Mouse (Mus musculus): ENCODE data around the gene Hoxd4.

The Hoxd4 gene

GRCm38 (mm10) chr2:74679596-74679971 lies 32.1 kb upstream of the Hoxd4 start:
- DNase-seq (ENCODE audit: low spot score in 2 of 2): no peak

DNA sequence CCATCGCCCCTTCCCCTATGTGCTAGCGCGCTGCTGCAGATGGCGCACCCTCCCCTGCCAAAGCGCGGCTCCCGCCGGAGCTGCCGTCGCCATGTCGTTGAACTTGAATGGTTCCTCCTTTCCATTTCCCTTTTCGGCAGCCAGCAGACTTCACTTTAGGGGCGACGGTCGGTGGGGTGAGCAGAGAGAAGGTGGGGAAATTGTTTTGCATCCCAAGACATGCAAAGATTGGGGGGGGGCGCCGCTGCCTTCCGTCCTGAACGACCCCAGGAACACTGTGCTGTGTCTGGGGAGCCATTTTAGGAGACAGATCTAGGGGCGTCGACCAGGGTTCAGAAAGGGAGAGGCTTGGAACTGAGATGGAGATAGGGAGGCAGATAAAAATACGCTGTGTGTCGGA lies 31.7 kb upstream of the Hoxd4 start:
- DNase-seq (ENCODE audit: low spot score in 2 of 2): no peak

- no peak for DNase-seq (ENCODE audit: low spot score in 2 of 2)
Observed at GRCm38 (mm10) chr2:74680561-74681398, 30.9 kb upstream of the Hoxd4 start.

DNA sequence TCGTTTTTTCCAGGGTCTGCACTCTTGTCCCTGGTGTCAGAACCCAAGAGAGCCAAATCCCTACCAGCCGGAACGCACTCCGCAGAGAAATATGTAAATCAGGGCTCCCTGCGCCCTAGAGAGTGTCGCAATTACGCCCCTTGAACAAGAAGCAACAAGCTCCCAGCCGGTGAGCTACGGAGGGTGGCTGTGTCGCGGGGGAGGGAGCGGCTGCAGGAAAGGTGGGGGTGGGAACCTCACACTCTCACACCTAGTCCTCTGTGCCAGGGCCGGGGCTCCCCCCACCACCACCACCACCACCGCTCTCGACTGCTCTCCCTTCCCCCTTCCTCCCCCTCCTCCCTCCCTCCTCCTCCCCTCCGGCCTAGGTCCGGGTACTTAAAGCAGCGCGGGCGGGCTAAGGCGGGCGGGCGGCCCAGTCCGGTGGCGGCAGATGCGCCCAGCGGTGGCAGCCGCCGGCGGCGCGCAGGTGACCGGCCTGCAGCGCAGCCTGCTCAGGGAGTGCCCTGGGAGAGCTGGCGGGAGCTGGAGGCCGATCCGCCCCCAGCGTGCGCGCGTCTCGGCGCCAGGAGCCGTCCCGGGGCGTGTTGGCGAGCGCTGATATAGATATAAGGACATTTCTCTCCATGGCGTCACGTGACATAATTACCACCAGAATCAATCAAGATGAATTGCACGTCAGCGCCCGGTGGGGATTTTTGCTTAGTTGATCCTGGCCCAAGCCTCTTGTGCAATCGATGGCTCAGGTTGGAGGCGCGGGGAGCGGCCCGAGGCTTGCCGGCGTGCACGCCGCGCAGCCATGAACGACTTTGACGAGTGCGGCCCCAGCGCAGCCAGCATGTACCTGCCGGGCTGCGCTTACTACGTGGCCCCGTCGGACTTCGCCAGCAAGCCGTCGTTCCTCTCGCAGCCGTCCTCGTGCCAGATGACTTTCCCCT lies 29.9 kb upstream of the Hoxd4 start:
- no peak for DNase-seq (ENCODE audit: low spot score in 2 of 2)

DNA sequence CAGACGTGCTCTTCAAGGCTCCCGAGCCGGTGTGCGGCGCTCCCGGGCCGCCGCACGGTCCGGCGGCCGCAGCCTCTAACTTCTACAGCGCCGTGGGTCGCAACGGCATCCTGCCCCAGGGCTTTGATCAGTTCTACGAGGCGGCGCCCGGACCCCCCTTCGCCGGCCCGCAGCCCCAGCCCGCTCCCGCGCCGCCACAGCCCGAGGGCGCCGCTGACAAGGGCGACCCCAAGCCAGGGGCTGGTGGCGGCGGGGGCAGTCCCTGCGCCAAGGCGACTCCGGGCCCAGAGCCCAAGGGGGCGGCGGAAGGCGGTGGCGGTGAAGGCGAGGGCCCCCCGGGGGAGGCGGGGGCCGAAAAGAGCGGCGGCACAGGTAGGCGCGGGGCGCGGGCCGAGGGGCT lies 28.9 kb upstream of the Hoxd4 start:
- DNase-seq (ENCODE audit: low spot score in 2 of 2): no peak

DNA sequence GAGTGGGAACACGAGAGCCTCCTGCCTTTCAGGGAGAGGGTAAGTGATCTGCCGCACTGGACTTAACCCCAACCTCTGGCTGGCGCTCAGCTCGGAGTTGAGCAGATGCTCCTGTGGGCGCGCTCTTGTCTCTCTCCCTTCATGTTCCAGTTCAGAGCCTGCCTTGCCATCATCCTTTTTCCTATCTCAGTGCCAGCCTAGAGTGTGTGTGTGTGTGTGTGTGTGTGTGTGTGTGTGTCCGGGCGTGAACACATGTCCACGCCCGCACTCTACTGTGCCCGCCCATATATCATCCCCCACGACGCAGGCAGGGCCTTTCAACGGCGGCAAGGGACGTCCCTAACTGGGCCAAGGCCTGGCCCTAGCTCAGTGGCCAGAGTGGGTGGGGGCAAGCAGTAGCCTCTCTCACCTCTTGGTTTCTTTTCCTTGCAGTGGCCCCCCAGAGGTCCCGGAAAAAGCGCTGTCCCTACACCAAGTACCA lies 28.2 kb upstream of the Hoxd4 start:
- DNase-seq (ENCODE audit: low spot score in 2 of 2): no peak

DNA sequence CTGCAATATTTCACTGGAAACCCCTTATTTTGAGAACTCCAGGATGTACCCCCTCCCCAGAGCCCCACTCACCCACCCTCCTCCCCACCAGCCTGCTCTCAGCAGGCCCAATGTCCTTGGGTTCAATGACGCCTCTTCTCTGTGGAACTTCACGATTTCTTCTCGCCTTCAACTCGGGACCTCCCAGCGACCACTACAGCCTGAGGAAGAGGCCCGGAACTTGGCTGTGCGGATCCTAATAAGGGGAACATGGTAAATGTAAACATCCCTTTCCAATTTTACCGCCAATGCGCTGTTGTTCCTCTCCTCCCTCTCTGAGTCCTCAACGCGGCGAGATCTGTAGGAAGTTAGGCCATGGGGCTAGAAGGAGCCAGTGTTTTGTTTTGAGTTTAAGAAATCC lies 27.6 kb upstream of the Hoxd4 start:
- no peak for DNase-seq (ENCODE audit: low spot score in 2 of 2)

GRCm38 (mm10) chr2:74685059-74685603 lies 26.6 kb upstream of the Hoxd4 start:
- DNase-seq (ENCODE audit: low spot score in 2 of 2): no peak

- peak in 1 of 2 experiments; percentile 47 for DNase-seq (ENCODE audit: low spot score in 2 of 2)
Observed at GRCm38 (mm10) chr2:74686301-74686987, 25.3 kb upstream of the Hoxd4 start.

DNA sequence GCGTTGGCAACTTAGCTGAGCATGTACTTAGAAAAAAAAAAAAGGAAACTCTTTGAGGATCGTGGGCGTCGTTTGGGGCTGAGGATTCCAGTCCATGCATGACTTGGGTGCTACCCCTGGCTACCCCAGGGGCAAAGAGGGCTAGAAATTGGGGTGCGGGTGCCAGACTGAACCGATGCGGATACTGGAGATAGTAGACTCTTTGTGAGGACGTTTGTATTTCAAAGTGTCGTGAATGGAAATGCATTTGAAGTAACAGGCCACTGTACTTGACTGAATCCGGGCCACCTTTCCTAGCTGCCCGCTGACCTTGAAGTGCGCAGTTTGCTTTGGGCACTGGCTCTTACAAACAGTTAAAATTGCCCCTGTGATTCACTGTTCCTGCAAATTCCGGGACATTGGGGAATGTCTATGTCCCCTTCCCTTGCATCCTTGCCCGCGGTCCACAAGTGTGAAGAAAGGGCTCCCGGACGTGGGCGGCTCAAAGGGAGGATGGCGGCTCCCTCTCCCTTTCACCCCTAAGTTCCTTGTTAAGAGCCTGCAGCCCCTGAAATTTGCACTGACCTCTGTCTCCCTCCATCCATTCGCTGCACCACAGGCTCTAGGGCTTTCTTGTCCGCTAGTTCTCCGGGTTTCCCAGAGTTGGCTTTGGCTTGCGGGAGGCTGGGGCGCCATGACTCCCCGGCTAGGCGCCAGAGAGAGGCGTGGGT lies 24.6 kb upstream of the Hoxd4 start:
- no peak for DNase-seq (ENCODE audit: low spot score in 2 of 2)

DNA sequence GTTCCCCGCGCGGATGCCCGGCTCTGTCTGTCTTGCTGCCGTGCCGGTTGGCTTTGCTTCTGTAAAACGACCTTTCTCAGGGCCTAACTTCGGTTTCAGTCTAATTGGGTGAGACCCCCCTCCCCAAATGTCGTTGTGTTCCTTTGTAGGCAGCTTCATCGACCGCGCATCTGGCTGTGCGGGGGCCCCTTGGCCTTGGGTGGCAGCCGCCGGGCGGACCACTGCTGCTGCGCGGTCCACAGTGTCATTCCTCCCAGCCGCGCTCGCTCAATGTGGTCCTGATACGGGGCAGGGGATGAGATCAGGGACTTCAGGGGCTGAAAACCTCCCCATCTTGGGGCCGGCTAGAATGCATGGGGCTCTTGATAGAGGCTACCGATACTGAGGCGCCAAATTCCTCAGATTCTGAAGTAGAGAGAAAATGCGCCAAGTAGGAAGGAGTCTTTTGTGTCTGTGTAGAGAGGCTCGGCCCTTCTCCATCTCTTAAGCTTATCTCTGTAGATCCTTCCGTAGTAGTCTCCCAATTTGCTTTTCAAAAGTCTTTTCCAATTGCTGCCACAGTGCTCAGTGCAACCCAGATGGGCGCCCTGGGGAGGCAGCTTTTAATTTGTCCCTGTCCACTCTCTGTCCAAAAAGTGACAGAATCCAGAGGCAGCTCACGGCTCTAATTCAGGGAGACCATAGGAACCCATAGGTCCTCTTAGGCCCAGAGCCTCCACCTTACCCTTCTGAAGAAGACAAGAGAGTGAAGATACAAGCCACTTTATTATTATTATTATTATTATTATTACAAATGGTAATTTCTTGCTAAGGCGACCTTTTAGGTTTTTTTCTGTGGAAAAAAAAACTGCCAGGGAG lies 23.8 kb upstream of the Hoxd4 start:
- DNase-seq (ENCODE audit: low spot score in 2 of 2): no peak

DNA sequence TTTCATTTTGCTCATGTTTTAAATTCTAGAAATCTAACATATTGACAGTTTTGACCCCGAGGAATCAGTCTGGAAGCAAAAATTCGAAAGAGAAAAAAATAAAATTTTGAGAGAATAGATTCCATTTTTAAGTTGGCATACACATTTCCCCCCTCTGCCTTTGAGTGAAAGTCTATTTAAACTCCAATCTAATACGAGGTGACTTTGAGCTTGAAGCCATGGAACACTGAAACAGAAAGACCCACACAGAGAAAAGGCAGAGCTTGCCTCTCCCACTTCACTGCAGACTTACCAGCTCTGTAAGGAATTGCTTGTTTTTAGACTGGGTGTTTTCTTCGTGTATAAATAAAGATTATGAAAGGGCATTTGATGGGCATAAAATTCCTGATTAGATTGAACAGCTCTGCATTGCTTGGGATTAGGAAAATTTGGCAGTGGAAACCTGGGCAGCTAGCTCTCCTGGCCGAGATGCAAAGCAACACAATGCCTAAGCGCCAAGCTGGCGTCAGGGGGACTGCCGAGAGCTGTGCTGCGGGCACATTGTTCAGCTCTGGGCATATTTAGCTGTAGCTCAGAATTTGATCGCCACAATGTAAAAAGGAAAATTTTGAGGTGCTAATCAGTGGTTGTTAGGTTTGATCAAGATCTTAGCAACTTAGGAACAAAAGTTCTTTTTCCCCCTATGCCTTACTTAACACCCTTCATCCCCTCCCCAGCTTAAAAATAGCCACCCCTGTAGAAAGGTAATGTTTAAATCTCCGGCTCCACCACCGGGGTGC lies 22.7 kb upstream of the Hoxd4 start:
- no peak for DNase-seq (ENCODE audit: low spot score in 2 of 2)

GRCm38 (mm10) chr2:74689574-74690337 lies 22.0 kb upstream of the Hoxd4 start:
- no peak for DNase-seq (ENCODE audit: low spot score in 2 of 2)

GRCm38 (mm10) chr2:74690338-74690716 lies 21.4 kb upstream of the Hoxd4 start:
- no peak for DNase-seq (ENCODE audit: low spot score in 2 of 2)

DNA sequence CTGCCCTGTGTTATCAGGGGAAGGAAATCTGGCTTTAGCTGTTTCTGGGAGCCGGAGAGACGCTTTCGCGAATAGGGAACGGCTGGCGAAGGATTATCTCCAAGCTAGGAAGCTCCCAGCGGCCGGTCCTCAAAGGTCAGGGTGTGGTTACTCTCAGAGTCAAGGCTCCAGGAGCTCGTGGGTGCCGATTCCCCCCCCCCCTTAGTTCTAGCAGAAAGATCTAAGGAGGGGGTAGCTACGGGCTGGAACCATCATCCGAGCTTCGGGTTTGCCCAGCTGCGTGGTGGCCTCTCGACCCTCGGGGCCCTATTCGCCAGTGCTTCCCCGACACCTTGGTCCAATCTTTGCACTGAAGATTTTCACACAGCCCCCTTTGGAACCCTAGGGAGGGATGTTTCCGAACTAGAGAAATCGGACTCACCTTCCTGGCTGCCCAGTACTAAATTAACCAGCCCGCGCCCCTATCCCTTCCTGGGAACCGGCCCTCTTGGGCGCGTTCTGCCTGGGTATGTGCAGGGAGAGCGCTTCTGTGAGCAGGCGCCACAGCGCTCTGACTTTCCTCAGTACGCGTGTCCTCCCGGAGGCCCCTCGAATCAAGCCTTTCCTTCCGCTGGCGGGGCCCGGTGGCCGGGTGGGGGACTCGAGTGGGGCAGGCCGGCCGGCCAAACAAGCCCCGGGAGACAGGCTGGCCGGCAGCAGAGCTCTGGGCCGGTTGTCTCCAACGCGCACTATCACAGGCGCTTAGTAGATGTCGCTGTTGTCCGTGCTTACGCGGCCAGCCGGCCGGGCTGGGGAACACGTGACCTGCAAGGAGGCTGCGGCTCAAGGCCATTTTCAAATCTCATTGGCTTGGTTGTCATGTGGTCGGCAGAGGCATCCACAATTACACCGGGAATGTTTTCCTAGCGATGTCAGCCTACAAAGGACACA lies 20.4 kb upstream of the Hoxd4 start, which contains the start of gene Hoxd10:
TSS of gene Hoxd10 (plus strand) at position 903 of the 930 bp plus-strand sequence.
- DNase-seq (ENCODE audit: low spot score in 2 of 2): no peak

DNA sequence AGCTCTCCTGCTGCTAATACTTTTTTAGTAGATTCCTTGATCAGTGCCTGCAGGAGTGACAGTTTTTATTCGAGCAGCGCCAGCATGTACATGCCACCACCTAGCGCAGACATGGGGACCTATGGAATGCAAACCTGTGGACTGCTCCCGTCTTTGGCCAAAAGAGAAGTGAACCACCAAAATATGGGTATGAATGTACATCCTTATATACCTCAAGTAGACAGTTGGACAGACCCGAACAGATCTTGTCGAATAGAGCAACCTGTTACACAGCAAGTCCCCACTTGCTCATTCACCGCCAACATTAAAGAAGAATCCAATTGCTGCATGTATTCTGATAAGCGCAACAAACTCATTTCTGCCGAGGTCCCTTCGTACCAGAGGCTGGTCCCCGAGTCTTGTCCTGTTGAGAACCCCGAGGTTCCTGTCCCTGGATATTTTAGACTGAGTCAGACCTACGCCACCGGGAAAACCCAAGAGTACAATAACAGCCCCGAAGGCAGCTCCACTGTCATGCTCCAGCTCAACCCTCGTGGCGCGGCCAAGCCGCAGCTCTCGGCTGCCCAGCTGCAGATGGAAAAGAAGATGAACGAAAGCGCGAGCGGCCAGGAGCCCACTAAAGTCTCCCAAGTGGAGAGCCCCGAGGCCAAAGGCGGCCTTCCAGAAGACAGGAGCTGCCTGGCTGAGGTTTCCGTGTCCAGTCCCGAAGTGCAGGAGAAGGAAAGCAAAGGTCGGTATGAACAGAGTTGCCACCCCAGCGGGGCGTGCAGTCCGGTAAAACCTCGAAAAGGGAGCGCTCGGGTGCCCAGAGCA lies 19.5 kb upstream of the Hoxd4 start:
- no peak for DNase-seq (ENCODE audit: low spot score in 2 of 2)

Data from heart, adult 9 months (tissue).